Mouse (Mus musculus) left cerebral cortex, adult 2 months (tissue): Measurements from ENCODE around the gene Adgrv1. TPM values are rescaled to one million over a fixed set of nuclear protein-coding genes. Genes with fewer than 3 reads are reported as not detected.

ENCODE experiments used
- DNase-seq, 2 experiments: peaks; one replicate each; pipeline ENCODE4 v3.0.0; 2021 to 2022; ENCODE audit warnings: low spot score in 2 of 2, mixed read lengths in 1 of 2; ENCODE audit errors: extremely low spot score in 1 of 2
- H3K27ac ChIP-seq: fragments of 200-600 bp; 2 replicates; pipeline ENCODE4 v1.8.1; 2022
- H3K4me3 ChIP-seq: fragments of 200-600 bp; 2 replicates; pipeline ENCODE4 v1.8.1; 2022
- CTCF ChIP-seq: fragments of 200-600 bp; IDR thresholded peaks from 2 replicates; pipeline ENCODE4 v1.8.1; 2022; ENCODE audit warnings: antibody characterized with exemption, mild to moderate bottlenecking, moderate library complexity
- intact Hi-C: fragments of 180-260 bp; cut with DNase I; formaldehyde crosslinking; loops from one replicate; pipeline ENCODE4 v1.15.1; 2025
- total RNA-seq, 2 experiments: library from RNA; stranded (reverse); gene quantifications; 2 replicates each; pipeline ENCODE4 v1.2.3; 2021

Gene Adgrv1
- total RNA-seq, 2 experiments from 2014 or later, result 1.4 to 1.6 TPM

DNA sequence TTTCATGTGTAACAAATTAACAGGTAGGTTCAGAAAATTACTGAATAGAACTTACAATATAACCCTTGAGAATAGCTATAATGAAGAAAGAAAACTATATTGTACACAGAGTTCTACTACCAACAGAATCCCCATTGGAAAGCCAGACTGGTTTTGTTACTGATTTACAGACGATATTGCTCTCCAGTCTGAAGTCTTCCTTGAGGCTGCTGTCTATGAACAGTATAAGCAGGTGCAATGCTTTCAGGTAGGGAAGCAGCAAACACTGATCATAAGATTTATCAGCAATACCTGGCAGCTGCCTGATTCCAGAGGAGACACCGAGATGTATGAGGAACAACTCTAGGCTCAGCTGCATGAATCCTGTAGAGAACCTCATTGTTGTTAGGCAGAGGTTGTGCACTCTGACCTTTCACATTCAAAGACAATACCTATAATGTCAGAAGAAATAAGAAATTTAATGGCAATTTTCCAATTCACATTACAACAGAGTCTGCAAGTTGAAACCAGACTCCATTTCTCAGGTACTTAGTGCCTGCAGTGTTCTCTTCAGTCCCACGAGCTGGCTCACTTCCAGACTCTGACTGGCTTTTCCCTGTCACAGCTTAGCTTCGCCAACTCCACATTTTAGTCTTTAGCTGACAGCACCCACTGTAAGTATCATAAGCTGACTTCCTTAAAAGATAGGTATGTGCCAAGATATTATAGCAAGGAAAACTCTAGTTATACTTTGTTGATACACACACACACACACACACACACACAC, 247.2 kb downstream of the Adgrv1 start:
- intact Hi-C loops, result no loop called here
- no peak overlapping the region for H3K4me3 ChIP-seq
- no peak for TF ChIP-seq CTCF
- DNase-seq, result peak; percentile 30 to 33
- no peak overlapping the region for H3K27ac ChIP-seq

DNA sequence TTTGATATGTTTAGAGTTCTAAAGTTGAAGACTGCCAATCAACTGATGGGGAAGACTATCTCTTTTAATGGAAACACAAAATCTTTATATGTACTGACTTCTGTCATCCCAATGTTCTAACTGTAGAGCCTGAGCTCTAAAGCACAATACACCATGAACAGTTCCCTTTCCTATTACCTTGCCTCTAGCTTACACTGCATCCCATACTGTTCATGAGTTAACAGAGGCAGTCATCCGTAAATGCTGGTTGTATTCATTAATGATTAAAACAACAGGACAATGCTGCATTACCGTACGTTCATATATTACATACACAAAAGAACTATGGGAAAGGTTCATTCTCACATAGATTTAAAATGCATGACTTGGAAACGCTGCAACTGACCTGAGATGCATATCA, 251.1 kb downstream of the Adgrv1 start:
- no peak for DNase-seq
- intact Hi-C loops, result no loop called here
- H3K27ac ChIP-seq, result no peak overlapping the region
- no peak overlapping the region for H3K4me3 ChIP-seq
- no peak for TF ChIP-seq CTCF

DNA sequence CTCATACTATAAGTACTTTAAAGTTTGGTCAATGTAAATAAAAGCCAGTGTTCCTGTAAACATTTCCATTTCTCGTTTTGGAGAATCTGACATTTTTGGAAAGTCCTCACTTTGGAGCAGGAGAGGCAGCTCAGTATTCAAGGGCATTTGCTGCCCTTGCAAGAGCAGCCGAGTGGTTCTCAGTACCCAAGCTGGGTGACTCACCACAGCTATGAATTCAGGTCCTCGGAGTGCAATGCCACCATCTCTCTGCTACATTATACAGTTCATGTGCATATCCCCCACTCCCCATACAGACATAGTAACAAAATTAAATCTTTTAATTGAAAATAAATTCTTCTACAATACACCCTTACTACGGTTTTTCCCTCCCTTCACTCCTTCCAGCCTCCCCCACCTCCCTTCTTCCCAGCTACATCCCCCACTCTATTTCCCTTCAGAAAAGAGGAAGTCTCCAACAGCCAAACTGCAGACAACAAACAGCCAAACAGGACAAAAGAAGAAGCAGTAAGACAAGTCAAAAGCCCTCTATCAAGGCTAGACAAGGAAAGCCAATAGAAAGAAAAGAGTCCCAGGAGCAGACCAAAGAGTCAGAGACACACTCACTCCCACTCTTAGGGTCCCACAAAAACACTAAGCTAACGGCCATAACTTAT, 262.0 kb downstream of the Adgrv1 start:
- TF ChIP-seq CTCF, result no peak
- H3K4me3 ChIP-seq, result no peak overlapping the region
- DNase-seq, result no peak
- H3K27ac ChIP-seq, result no peak overlapping the region
- intact Hi-C loops, result loop anchor here (10.0 kb wide), 1 partner anchor 216 kb away; no protein-coding TSS in a partner anchor

DNA sequence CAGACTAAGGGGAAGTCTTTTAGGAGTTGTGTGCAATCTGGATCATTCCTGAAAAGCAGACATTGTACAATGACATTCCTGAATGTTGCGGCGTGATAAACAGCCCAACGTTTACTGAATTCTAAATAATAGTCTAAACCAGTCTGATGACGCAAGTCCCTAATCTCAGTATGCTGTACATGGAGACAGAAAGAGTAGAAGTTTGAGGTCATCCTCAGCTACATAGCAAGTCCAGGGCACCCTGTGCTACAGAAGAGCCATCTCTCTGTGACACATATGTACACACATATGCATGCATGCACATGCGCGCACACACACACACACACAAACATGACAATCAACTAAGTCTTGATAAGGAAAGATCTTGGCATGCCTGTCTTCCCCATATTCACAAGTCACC, 262.8 kb downstream of the Adgrv1 start:
- Histone ChIP-seq H3K4me3 (no peak overlapping the region), H3K27ac (no peak overlapping the region)
- DNase-seq, result no peak
- TF ChIP-seq CTCF, result no peak
- intact Hi-C loops, result loop anchor here (10.0 kb wide), 1 partner anchor 215 kb away; no protein-coding TSS in a partner anchor

DNA sequence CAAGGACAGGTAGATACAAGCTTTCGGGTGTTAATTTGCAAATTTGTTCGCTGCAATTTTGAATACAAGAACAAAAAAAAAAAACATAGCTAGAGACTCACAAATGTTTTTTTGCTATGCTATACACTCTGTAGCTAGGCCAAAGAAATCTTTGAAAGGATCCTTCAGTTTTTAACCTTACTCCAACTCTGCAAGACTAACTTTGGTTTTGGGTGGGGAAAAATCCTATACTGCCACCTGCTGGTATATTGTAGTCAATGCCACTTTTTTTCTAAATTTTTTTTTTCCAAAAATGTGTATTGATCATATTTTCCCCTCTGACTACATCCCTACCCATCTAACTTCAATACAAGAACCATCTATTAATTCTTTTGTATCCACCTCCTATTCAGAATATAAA, 263.4 kb downstream of the Adgrv1 start:
- DNase-seq, result no peak
- Histone ChIP-seq H3K4me3 (no peak overlapping the region), H3K27ac (no peak overlapping the region)
- TF ChIP-seq CTCF, result peak; percentile 77
- intact Hi-C loops, result loop anchor here (1.0 to 5.0 kb wide), 2 partner anchors 487 to 507 kb away; partner anchors contain the start of gene Arrdc3

DNA sequence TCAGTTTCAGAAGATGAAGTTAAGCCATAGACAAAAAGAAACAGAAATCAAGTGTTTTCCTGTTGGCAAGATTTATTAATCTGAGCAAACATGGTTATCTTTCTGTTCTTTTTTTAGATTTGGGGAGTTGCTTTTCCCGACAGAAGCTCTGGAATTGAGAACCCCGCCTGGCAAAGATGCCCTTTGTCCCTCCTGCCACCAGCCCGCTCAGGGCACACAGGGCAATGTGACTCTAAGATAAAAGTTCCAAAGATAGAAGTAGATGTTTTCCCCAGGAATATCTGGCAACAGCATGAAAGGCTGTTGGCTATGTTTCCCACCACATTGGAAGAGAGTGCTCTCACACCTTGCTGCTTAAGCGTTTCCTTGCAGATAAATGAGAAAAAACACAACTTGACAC, 264.0 kb downstream of the Adgrv1 start:
- H3K27ac ChIP-seq, result no peak overlapping the region
- DNase-seq, result no peak
- TF ChIP-seq CTCF, result no peak
- H3K4me3 ChIP-seq, result no peak overlapping the region
- intact Hi-C loops, result loop anchor here (1.0 to 5.0 kb wide), 2 partner anchors 487 to 507 kb away; partner anchors contain the start of gene Arrdc3

DNA sequence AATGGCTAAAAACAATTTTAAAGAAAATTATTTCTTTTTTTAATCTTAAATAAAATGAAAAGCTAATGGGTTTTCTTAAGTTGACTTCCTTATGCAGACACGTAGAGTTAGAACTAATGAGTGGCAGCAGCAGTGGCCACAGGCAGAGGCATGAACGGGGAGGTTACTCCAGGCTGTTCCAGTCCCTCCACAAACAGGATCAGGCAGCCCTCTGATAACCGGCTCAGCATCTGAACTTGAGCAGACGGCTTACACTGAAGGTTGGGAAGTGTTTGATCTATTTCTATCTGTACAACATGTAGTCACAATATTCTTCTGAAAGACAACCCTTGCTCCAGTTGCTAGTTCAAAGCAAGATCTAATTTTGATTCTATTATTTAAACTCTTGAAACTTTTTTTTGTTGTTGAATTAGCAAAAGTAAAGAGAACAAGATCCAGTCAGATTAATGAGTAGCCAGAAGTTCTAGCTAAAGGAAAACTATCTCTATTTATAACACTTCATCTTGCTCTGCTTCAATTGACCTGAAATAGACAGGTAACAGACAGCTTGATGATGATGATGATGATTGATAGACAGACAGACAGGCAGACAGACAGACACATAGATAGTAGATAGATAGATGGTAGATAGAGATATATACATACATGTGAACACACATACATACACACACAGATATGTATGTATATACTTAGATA, 265.1 kb downstream of the Adgrv1 start:
- TF ChIP-seq CTCF, result no peak
- DNase-seq, result no peak
- intact Hi-C loops, result loop anchor here (5.0 kb wide), 1 partner anchor 486 kb away; the partner anchor contains the start of gene Arrdc3

DNA sequence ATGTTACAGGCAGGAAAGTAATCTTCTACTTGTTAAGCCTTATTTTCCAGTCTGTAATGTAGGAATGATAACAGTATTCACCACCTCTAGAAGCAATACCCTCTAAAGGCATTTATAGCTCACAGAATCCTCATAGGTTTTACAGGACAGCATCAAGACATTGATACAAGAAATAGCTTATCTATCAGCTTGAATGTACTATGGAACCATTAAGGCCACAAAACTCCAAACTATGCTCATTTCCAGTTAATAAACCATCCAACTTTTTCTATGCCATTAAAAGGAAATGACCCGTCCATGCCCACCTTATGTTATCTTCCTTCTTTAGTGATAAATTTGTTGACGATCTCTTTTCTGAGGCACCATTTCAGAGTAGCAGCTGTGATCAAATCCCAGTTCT, 272.6 kb downstream of the Adgrv1 start:
- no peak for DNase-seq
- Histone ChIP-seq H3K4me3 (no peak overlapping the region), H3K27ac (no peak overlapping the region)
- TF ChIP-seq CTCF, result no peak
- intact Hi-C loops, result no loop called here

More for the DNA sequence above, 265.1 kb downstream of the Adgrv1 start:
- Histone ChIP-seq H3K4me3 (no peak overlapping the region), H3K27ac (no peak overlapping the region)

DNA sequence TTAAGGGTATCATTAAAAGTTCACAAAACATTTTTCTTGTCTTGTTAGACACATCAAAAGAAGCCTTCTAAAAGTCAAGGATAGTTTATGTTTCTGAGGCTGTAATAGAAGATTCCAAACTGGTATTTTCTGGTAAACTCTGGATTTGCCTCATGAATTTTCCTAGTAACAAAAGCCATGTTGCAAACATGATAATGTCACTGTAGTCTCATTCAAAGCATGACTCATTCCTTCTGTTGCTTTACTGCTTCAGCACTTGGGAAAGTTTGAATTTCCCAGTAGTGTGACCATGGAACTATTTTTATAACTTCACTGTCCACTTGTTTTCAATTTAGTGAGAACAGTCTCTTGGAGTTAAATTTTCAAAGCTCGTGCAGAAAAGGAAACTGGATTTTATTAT, 274.2 kb downstream of the Adgrv1 start:
- no peak for TF ChIP-seq CTCF
- intact Hi-C loops, result loop anchor here (2.0 kb wide), 1 partner anchor 46 kb away; no protein-coding TSS in a partner anchor
- DNase-seq, result no peak
- no peak overlapping the region for H3K27ac ChIP-seq
- no peak overlapping the region for H3K4me3 ChIP-seq

DNA sequence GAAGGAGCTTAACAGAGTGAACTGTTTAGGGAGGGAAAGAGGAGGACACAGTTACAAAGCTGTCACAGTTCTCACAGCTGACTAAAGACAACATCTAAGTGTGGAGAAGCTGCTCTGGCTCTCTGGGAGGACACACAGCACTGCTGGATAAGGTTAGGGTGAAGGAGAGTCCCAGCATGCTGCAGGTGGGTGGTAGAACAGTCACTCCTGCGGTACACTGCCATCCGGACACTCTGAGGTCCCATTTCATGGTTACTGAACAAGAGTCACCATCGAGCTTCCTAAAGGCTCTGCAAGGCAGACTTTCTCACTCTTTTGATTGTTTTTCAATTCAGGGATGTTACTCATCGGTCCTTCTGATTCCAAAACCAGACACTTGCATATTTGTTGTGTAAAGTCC, 274.6 kb downstream of the Adgrv1 start:
- Histone ChIP-seq H3K27ac (no peak overlapping the region), H3K4me3 (no peak overlapping the region)
- intact Hi-C loops, result loop anchor here (2.0 kb wide), 1 partner anchor 46 kb away; no protein-coding TSS in a partner anchor
- TF ChIP-seq CTCF, result no peak
- no peak for DNase-seq

DNA sequence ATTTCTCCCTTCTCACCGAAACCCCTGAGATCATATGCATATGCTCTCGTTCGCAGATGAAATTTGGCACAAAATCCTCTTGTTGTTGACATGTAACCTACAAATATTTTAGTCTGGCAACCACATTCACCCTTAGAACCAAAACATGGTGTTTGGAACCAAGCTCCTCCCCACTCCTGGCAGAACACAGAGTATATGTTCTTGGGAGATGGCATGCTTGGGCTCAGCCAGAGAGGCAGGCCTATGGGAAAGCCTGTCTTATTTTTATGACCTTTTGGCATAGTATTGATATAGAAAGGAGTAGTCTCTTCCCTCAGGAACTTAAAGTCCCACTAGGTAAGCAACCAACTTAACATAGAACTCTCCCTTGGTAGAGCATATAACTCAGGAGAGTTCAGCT, 275.7 kb downstream of the Adgrv1 start:
- TF ChIP-seq CTCF, result no peak
- no peak overlapping the region for H3K27ac ChIP-seq
- no peak for DNase-seq
- H3K4me3 ChIP-seq, result no peak overlapping the region
- intact Hi-C loops, result no loop called here

DNA sequence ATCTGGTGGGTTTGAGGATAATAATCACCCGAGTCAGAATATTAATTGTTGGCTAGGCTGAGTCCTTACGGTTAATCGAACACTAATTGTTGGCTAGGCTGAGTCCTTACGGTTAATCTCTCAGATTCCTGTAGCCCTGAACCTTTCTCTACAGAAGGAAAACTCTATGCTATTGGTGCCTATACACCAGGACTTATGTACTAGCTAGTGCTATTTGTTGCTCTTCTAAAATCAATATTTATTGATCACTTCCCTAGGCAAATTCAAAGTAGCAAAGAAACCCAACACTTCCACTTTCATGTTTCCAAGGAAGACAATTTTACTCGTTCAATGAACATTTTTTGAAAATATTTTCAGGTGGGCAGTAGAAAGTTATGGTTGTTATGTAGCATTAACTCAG, 278.4 kb downstream of the Adgrv1 start:
- no peak for DNase-seq
- intact Hi-C loops, result no loop called here
- Histone ChIP-seq H3K4me3 (no peak overlapping the region), H3K27ac (no peak overlapping the region)
- no peak for TF ChIP-seq CTCF
